Mouse (Mus musculus) bone marrow macrophage, adult 2 months (primary cell): ENCODE results near the gene Clip1.

Source experiments
- CTCF ChIP-seq: IDR thresholded peaks from 2 replicates; pipeline ENCODE4 v1.5.1; 2012; ENCODE audit warnings: low read depth, mild to moderate bottlenecking, low read length, moderate library complexity
- POLR2A ChIP-seq: IDR thresholded peaks from 2 replicates; pipeline ENCODE4 v1.6.1; 2012; ENCODE audit warnings: mild to moderate bottlenecking, low read depth, low read length, borderline replicate concordance

GRCm38 (mm10) chr5:123573362-123573761, 111.1 kb downstream of the Clip1 start:
- TF ChIP-seq POLR2A (no peak), CTCF (no peak)
